Mouse (Mus musculus) G1E (cell line): ENCODE measurements around the gene Cfap44.

ENCODE experiments used
- CTCF ChIP-seq: IDR thresholded peaks from 2 replicates; pipeline ENCODE4 v1.5.1; 2012; ENCODE audit warnings: low read depth, low read length, inconsistent platforms, mixed read lengths
- GATA1 ChIP-seq: IDR thresholded peaks from 2 replicates; pipeline ENCODE4 v1.6.1; 2012; ENCODE audit warnings: borderline replicate concordance, low read length, inconsistent platforms, mixed read lengths
- GATA2 ChIP-seq: IDR thresholded peaks from 2 replicates; pipeline ENCODE4 v1.6.1; 2012; ENCODE audit warnings: low read depth, low read length, inconsistent platforms, borderline replicate concordance
- TAL1 ChIP-seq: conservative IDR thresholded peaks from 2 replicates; pipeline ENCODE4 v1.6.1; 2012; ENCODE audit warnings: low read depth, low read length, inconsistent platforms, mixed read lengths

- TF ChIP-seq CTCF (no peak), TAL1 (no peak), GATA1 (no peak), GATA2 (no peak)
Measured at GRCm38 (mm10) chr16:44421735-44422134, 27.1 kb downstream of the Cfap44 start.
